Mouse (Mus musculus) left cerebral cortex, postnatal 10 days (tissue): ENCODE results near the gene Irf4. TPM values are rescaled to one million over a fixed set of nuclear protein-coding genes. Genes with fewer than 3 reads are reported as not detected.

Experiments used
- DNase-seq, 2 experiments: peaks; one replicate each; pipeline ENCODE4 v3.0.0; 2021 to 2022; ENCODE audit warnings: low spot score in 2 of 2, mixed read lengths in 1 of 2; ENCODE audit errors: extremely low spot score in 1 of 2
- intact Hi-C: fragments of 180-260 bp; cut with DNase I; formaldehyde crosslinking; loops from one replicate; pipeline ENCODE4 v1.15.1; 2025
- total RNA-seq, 2 experiments: library from RNA; stranded (reverse); gene quantifications; 2 replicates each; pipeline ENCODE4 v1.2.3; 2021

Gene Irf4
- total RNA-seq, 2 experiments from 2014 or later: 0.16 TPM; not detected in 1

- intact Hi-C loops: no loop called here
- no peak for DNase-seq
Observed at GRCm38 (mm10) chr13:30732709-30733445, 16.1 kb upstream of the Irf4 start.

GRCm38 (mm10) chr13:30736721-30737120 is 12.3 kb upstream of the Irf4 start:
- intact Hi-C loops: no loop called here
- no peak for DNase-seq

DNA sequence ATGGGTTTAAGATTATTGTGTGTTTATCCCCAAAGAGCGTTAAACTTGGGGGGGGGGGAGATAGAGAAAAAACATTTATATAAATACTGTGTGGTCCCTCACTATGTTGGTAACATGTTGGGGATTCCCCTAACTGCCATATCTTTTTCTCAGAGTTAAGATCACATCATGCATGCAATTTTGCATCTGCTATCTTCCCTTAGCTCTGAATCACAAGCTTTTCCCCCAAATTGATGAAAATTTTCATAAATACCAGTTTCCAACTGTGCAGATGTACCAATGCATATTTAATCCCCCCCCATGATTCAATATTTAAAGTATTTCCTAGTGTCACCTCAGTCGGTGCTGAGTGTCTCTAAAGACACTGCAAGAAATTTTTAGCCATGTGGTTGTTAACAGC is 11.8 kb upstream of the Irf4 start:
- DNase-seq: no peak
- intact Hi-C loops: no loop called here

GRCm38 (mm10) chr13:30738310-30738840 is 10.7 kb upstream of the Irf4 start:
- intact Hi-C loops: no loop called here
- no peak for DNase-seq

DNA sequence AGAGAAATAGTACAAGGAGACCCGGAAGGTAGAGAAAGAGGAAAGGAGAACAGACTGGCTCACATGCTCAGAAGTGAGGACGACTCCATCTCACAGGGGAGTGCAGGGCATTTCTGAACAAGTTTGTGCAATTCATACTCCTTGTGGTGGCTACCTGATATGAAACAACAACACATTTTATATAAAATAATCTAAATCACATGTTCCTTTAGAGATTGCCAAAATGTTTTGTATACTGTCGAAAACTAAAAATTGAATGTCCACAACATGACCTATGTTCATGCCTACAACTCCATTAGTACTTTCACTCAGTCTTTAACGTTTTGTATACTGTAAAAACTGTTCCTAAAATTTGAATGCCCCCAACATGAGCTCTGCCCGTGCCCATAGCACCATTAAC is 7.9 kb upstream of the Irf4 start:
- no peak for DNase-seq
- intact Hi-C loops: no loop called here

DNA sequence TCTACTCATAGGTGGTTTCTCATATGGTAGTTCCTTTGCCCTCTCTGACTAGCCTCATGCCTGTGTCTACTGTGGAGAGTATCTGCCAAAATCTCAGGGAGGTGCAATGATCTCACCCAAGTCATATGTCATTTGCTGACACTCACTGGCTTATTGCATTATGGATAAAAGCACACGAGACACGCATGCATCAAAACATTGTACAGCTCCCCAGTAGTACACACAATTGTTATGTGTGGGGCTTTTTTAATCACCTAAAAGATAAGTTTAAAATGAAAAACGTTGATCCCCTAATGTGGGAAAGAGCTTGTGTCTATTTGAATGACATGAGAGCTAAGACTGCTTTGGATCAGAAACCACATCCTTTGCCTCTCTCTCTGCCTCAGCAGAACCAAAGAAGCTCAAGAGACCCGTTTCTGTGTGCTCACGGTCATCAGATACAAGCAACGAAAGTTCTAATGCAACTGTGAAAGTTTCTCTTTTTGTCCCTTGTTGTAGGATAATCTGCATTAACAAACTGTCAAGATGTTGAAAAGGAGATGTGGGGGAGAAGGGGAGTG is 6.5 kb upstream of the Irf4 start:
- no peak for DNase-seq
- intact Hi-C loops: no loop called here

GRCm38 (mm10) chr13:30745121-30745520 is 3.9 kb upstream of the Irf4 start:
- intact Hi-C loops: no loop called here
- no peak for DNase-seq

- intact Hi-C loops: no loop called here
- DNase-seq: no peak
Observed at GRCm38 (mm10) chr13:30747068-30747467, 2.0 kb upstream of the Irf4 start.

DNA sequence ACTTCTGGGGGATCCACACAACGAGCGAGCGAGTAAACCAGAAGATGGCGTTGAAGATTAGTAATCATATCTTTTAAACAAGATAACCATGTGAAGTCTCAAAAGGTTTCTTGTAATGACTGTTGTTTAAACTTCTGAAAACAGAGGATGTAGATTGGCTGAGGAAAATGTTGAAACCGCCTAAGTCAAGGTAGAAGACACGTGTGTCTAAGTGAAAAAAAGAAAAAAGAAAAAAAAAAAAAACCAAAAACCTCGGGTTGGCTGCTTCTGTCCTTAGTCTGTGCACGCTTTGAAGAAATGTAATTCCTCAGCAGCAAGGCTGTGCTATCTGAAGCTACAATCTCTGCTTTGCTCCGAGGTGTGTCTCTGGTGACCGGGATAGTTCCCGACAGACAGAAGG is 1.5 kb upstream of the Irf4 start:
- no peak for DNase-seq
- intact Hi-C loops: no loop called here

GRCm38 (mm10) chr13:30748321-30748720 is 705 bp upstream of the Irf4 start:
- intact Hi-C loops: no loop called here
- DNase-seq: no peak

DNA sequence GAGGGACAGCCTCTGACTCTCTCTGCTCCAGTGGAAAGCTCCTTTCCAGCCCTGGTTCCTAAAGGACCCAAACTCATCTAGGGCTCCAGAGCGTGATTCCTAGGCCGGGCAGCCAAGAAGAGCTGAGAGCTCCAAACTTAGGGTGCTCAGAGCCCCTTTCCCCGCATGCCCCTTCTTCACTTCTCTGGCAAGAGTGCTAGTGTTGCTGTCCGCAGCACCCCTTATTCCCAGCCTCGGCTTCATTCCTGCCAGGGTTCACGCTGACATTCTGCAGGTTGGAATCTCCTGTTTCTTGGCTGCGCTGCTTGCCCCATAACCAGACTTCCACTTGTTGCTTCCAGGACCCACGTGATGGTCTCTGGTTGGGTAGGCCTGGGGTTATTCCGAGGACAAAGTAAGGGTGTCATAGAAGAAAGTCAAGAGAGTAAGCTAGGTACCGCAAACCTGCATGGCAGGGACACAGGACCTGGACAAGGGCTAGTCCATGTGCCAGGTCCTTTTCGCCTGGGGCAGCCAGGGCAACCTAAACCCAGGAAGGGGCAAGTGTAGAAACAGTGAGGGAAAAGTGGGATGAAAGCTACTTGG is 623 bp downstream of the Irf4 start:
- DNase-seq: no peak
- intact Hi-C loops: no loop called here

DNA sequence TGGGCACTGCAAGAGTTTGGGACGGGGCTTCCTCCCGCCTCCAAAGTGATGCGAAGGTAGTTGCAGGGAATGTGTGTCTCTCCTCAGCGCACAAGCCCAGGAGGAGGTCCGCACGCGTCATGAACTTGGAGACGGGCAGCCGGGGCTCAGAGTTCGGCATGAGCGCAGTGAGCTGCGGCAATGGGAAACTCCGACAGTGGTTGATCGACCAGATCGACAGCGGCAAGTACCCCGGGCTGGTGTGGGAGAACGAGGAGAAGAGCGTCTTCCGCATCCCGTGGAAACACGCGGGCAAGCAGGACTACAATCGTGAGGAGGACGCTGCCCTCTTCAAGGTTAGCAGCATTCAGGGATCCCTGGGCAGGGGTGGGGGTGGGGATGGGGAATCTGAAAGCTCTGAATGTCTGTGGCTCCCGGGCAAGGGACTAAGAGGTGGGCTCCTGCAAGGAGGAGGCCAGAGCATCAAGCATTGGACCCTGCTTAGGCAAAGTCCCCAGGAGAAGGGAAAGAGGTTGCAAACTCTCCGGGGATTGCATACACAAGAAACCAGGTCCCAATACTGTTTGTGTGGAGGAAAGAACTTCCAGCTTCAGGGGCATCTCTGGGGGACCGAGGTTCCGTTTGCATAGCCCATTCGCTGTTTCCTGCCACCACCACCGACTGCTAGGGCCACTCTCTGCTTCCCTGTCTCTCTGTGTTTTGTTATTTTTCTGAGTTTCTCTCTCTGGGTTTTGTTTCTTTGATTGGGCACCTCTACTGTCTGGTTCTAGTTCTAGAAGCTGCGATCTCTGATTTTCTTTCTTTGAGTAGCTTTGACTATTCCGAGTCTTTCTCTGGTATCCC is 1.7 kb downstream of the Irf4 start:
- DNase-seq: no peak
- intact Hi-C loops: no loop called here

- intact Hi-C loops: no loop called here
- DNase-seq: no peak
Observed at GRCm38 (mm10) chr13:30751304-30751580, 2.2 kb downstream of the Irf4 start.

GRCm38 (mm10) chr13:30752581-30753187 is 3.7 kb downstream of the Irf4 start:
- intact Hi-C loops: no loop called here
- DNase-seq: no peak

DNA sequence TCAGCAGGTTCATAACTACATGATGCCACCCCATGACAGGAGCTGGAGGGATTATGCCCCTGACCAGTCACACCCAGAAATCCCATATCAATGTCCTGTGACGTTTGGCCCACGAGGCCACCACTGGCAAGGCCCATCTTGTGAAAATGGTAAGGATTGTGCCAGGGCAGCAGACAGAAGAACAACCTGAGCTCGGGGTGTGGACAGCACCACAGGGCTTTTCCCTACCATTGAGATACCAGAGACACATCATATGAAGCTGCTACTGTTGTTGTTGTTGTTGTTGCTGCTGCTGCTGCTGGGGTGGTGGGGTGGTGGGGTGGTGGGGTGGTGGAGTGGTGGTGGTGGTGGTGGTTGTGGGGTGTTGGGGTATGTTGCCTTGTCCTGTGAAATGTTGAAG is 4.4 kb downstream of the Irf4 start:
- no peak for DNase-seq
- intact Hi-C loops: no loop called here

DNA sequence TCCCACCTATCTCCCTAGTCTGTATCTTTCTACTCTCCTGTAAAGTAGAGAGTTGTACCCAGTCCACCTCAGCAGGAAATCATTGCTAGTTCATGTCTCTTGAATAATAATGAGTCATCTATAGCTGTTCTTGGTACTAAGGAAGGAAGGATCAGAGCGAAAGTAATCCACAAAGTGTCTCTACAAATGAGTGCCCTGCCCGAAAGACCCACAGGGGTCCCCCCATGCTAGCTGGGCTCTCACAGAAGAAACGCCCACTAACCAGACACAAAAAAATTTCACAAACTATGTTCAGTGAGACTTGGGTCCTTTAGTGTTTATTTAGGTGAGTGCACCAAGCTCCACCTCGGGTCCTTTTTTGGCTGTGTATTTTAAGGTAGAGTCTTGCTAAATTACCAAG is 5.0 kb downstream of the Irf4 start:
- intact Hi-C loops: no loop called here

GRCm38 (mm10) chr13:30754825-30755476 is 5.9 kb downstream of the Irf4 start:
- intact Hi-C loops: no loop called here
- no peak for DNase-seq

More for the DNA sequence above, 5.0 kb downstream of the Irf4 start:
- no peak for DNase-seq

DNA sequence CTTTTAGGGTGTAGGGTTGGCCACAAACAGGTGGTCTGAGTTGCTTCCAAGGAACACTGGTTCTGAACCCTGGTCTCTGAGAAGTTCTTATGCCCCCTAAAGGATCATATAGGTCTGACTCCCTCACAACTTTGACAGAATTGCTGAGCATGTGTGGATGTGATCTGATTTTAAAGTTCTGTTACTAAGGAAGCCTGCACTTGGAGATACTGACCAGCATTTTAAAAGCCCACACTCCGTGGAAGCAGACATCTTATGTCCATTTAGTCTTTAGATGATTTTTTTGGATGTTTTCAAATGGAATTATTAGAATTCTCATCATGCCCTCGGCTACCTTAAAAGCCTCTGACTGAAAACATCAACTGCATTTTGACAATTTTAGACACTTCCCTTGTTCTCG is 6.6 kb downstream of the Irf4 start:
- no peak for DNase-seq
- intact Hi-C loops: no loop called here
